In genomic region chr7:66164427-66165031, GRCm38 (mm10) we compare ENCODE assay signal across 14 mouse cellular contexts. TPM values are rescaled to one million over a fixed set of nuclear protein-coding genes. Genes with fewer than 3 reads are reported as not detected.
DNase-seq lines count a peak whose midpoint lies in the region; ATAC-seq and TF ChIP-seq lines count a peak whose summit lies in the region.
"Had no signal": no experiment of that assay in that cellular context is flagged by ENCODE, and none has a peak within 500 bp of the region (broad histone marks: within the 10 kb centered on the region; RNA-seq: fewer than 3 reads in every experiment).

No protein-coding gene starts in this region.

- DNase-seq in heart, postnatal 14 days, result no peak
- no peak for DNase-seq in midbrain, embryonic 10.5 days (ENCODE audit: low spot score)
- no peak for DNase-seq in midbrain, postnatal 0 days (ENCODE audit: low spot score)
- no peak for DNase-seq in gastrocnemius, postnatal 36 days
- DNase-seq: cerebellum, adult 2 months; gastrocnemius, postnatal 10 days; kidney, adult 18-20 months; thymus, postnatal 25 days had no signal

- intact Hi-C loops in heart, postnatal 14 days (cut with DNase I), result no loop called here
- intact Hi-C loops in gastrocnemius, postnatal 36 days (cut with DNase I), result no loop called here

- no peak for ATAC-seq in heart, embryonic 16.5 days (replicated peaks; ENCODE audit: extremely low read depth, insufficient read depth, low FRiP score)
- no peak for ATAC-seq in midbrain, postnatal 0 days (ENCODE audit: low FRiP score)
- ATAC-seq in limb, embryonic 15.5 days (ENCODE audit: insufficient number of reproducible peaks, low FRiP score, low TSS enrichment, low read depth), result no peak
- no peak for ATAC-seq in stomach, embryonic 16.5 days (ENCODE audit: insufficient read depth, low FRiP score)
- ATAC-seq in CD4-positive, CD25-positive, alpha-beta regulatory T cell, adult 4 months, result no peak
- ATAC-seq: activated CD4-positive, CD25-positive, alpha-beta regulatory T cell, adult 4 months had no signal

- 0 out of 2 replicates have a peak, but pooled peaks cover 3% of the 10 kb centered on the region for H3K36me3 ChIP-seq in heart, embryonic 16.5 days (ENCODE audit: control insufficient read depth, insufficient read depth)
- peaks cover 16% of the 10 kb centered on the region for H3K36me3 ChIP-seq in midbrain, embryonic 10.5 days
- H3K36me3 ChIP-seq in midbrain, postnatal 0 days (ENCODE audit: insufficient read depth, low read length), result no peaks in the 10 kb centered on the region
- 0 out of 2 replicates have a peak, but pooled peaks cover 3% of the 10 kb centered on the region for H3K36me3 ChIP-seq in limb, embryonic 15.5 days
- H3K36me3 ChIP-seq in stomach, embryonic 16.5 days (ENCODE audit: control insufficient read depth, insufficient read depth, low read length), result no peaks in the 10 kb centered on the region

- H3K4me2 ChIP-seq in heart, embryonic 16.5 days (ENCODE audit: low read depth, low read length), result no peak overlapping the region
- H3K4me2 ChIP-seq in midbrain, postnatal 0 days (ENCODE audit: low read depth, low read length, poor library complexity, severe bottlenecking), result no peak overlapping the region
- H3K4me2 ChIP-seq in limb, embryonic 15.5 days, result no peak overlapping the region
- no peak overlapping the region for H3K4me2 ChIP-seq in stomach, embryonic 16.5 days (ENCODE audit: low read depth, low read length)
- H3K4me2 ChIP-seq: liver, embryonic 15.5 days had no signal

- H3K4me3 ChIP-seq in heart, embryonic 16.5 days (ENCODE audit: low read length), result no peak overlapping the region
- H3K4me3 ChIP-seq in midbrain, embryonic 10.5 days, result no peak overlapping the region
- H3K4me3 ChIP-seq in midbrain, postnatal 0 days (ENCODE audit: low read depth, low read length), result no peak overlapping the region
- no peak overlapping the region for H3K4me3 ChIP-seq in limb, embryonic 15.5 days
- H3K4me3 ChIP-seq in stomach, embryonic 16.5 days (replicated peaks; ENCODE audit: low read length), result no peak overlapping the region
- H3K4me3 ChIP-seq: liver, embryonic 15.5 days had no signal

- WGBS in heart, embryonic 16.5 days, result 60% methylated on average over 9 of the region's 9 CpGs
- 89% methylated on average over 9 of the region's 9 CpGs for WGBS in midbrain, embryonic 10.5 days
- 69% methylated on average over 9 of the region's 9 CpGs for WGBS in midbrain, postnatal 0 days
- 67% methylated on average over 9 of the region's 9 CpGs for WGBS in limb, embryonic 15.5 days
- WGBS in stomach, embryonic 16.5 days, result 53% methylated on average over 9 of the region's 9 CpGs

- H3K27me3 ChIP-seq in heart, embryonic 16.5 days (ENCODE audit: control insufficient read depth, insufficient read depth, low read length), result no peaks in the 10 kb centered on the region
- H3K27me3 ChIP-seq in midbrain, embryonic 10.5 days (ENCODE audit: low read depth, poor library complexity, severe bottlenecking), result no peaks in the 10 kb centered on the region
- no peaks in the 10 kb centered on the region for H3K27me3 ChIP-seq in midbrain, postnatal 0 days (ENCODE audit: insufficient read depth, low read length)
- no peaks in the 10 kb centered on the region for H3K27me3 ChIP-seq in limb, embryonic 15.5 days
- no peaks in the 10 kb centered on the region for H3K27me3 ChIP-seq in stomach, embryonic 16.5 days (ENCODE audit: control insufficient read depth, insufficient read depth, low read length)
- H3K27me3 ChIP-seq: liver, embryonic 15.5 days had no signal

- no peaks in the 10 kb centered on the region for H3K9me3 ChIP-seq in heart, embryonic 16.5 days (replicated peaks; ENCODE audit: control insufficient read depth, low read length)
- no peaks in the 10 kb centered on the region for H3K9me3 ChIP-seq in midbrain, embryonic 10.5 days (replicated peaks)
- H3K9me3 ChIP-seq in midbrain, postnatal 0 days (ENCODE audit: low read length), result no peaks in the 10 kb centered on the region
- H3K9me3 ChIP-seq in limb, embryonic 15.5 days, result no peaks in the 10 kb centered on the region
- H3K9me3 ChIP-seq in stomach, embryonic 16.5 days (replicated peaks; ENCODE audit: control insufficient read depth, low read length), result no peaks in the 10 kb centered on the region
- H3K9me3 ChIP-seq: liver, embryonic 15.5 days had no signal

- no peak overlapping the region for H3K9ac ChIP-seq in heart, embryonic 16.5 days (ENCODE audit: low read length)
- no peak overlapping the region for H3K9ac ChIP-seq in midbrain, postnatal 0 days (replicated peaks; ENCODE audit: low read length, poor library complexity, severe bottlenecking)
- H3K9ac ChIP-seq in limb, embryonic 15.5 days, result no peak overlapping the region
- no peak overlapping the region for H3K9ac ChIP-seq in stomach, embryonic 16.5 days (ENCODE audit: low read length)
- H3K9ac ChIP-seq: liver, embryonic 15.5 days had no signal

- H3K27ac ChIP-seq in heart, embryonic 16.5 days (ENCODE audit: low read length), result peak overlapping the region; percentile 20; the same call in 1 of the 2 replicates
- H3K27ac ChIP-seq in midbrain, embryonic 10.5 days (replicated peaks), result 0 out of 2 replicates have a peak overlapping the region, but pooled peaks have one; percentile 13
- no peak overlapping the region for H3K27ac ChIP-seq in midbrain, postnatal 0 days (ENCODE audit: low read depth, low read length)
- 0 out of 2 replicates have a peak overlapping the region, but pooled peaks have one; percentile 33 for H3K27ac ChIP-seq in limb, embryonic 15.5 days
- H3K27ac ChIP-seq in stomach, embryonic 16.5 days (ENCODE audit: low read length), result peak overlapping the region; percentile 80
- H3K27ac ChIP-seq: liver, embryonic 15.5 days had no signal

- no peak for TF ChIP-seq CTCF in midbrain, postnatal 0 days (IDR thresholded peaks at IDR 0.05)

- H3K4me1 ChIP-seq in heart, embryonic 16.5 days (ENCODE audit: control insufficient read depth, insufficient read depth, low read length), result peaks cover 25% of the 10 kb centered on the region
- peaks cover 8% of the 10 kb centered on the region; the same call in 1 of the 2 replicates for H3K4me1 ChIP-seq in midbrain, embryonic 10.5 days
- H3K4me1 ChIP-seq in midbrain, postnatal 0 days (ENCODE audit: insufficient read depth, low read length), result no peaks in the 10 kb centered on the region; the same call in 1 of the 2 replicates
- peaks cover 19% of the 10 kb centered on the region; the same call in 1 of the 2 replicates for H3K4me1 ChIP-seq in limb, embryonic 15.5 days
- peaks cover 16% of the 10 kb centered on the region for H3K4me1 ChIP-seq in stomach, embryonic 16.5 days (ENCODE audit: control insufficient read depth, insufficient read depth, low read length)

RNA-seq across cellular contexts. Expression of gene Chsy1, which starts 55.2 kb away (rescaled TPM):
- 10.8 and 11.5 TPM in 2 replicates for polyA plus RNA-seq in heart, embryonic 16.5 days (2015; fragmentation: Nextera tagmentation; extraction: Ambion mirVana)
- 10 to 100 TPM; 20.2 to 21.5 TPM for total RNA-seq in heart, postnatal 14 days (2021)
- polyA plus RNA-seq in midbrain, embryonic 10.5 days (2016; fragmentation: Nextera tagmentation; extraction: Ambion mirVana), result 12.0 and 12.2 TPM in 2 replicates
- 38.9 and 40.3 TPM in 2 replicates for total RNA-seq in midbrain, postnatal 0 days (2014; rRNA removed)
- polyA plus RNA-seq in midbrain, postnatal 0 days (2015; fragmentation: Nextera tagmentation; extraction: Ambion mirVana), result 6.8 and 7.2 TPM in 2 replicates
- 16.5 and 19.5 TPM in 2 replicates for polyA plus RNA-seq in limb, embryonic 15.5 days (2015; fragmentation: Nextera tagmentation; extraction: Ambion mirVana)
- 10.2 and 12.1 TPM in 2 replicates for polyA plus RNA-seq in stomach, embryonic 16.5 days (2015; fragmentation: Nextera tagmentation; extraction: Ambion mirVana)
- 10 to 100 TPM in 1 of 2 experiments, 1 to 10 TPM in 1; 7.4 to 10.6 TPM for polyA plus RNA-seq in CD4-positive, CD25-positive, alpha-beta regulatory T cell, adult 4 months (2017; shearing (Covaris generic))
- total RNA-seq in gastrocnemius, postnatal 36 days (2021), result 1 to 10 TPM; 2.9 to 3.4 TPM
